Mouse (Mus musculus): ENCODE results near the gene Kif18b. TPM values are rescaled to one million over a fixed set of nuclear protein-coding genes. Genes with fewer than 3 reads are reported as not detected.

Kif18b gene
- total and polyA plus RNA-seq, 2 experiments from 2014 or later, result 0.70 to 6.6 TPM

DNA sequence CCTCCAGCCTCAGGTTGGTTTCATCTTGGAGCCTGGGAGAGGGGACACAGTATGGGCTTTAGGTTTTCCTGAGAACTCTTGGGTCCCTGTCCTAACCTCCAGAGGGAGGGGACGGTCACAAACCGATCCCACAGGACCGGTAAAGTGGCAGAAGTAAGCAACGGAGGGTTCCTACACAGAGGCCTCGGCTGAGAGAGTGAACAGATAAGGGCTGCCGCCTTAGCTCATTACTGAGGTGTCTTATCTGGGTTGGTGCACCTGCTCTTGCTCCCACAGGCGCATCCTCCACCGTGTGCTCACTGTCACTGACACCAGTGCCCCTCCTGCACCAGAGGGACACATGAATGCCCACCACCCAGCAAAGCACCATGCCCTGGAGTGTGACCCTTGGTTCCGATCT lies 29.1 kb downstream of the Kif18b start:
- Histone ChIP-seq H3K36me3 (ENCODE audit: insufficient read depth) (no peaks in the 10 kb centered on the region), H3K9ac (no peak overlapping the region), H3K9me3 (ENCODE audit: low read length) (no peaks in the 10 kb centered on the region), H3K27ac (ENCODE audit: low read depth, low read length) (no peak overlapping the region), H3K4me3 (ENCODE audit: low read depth, low read length) (no peak overlapping the region), H3K4me2 (ENCODE audit: low read depth) (no peak overlapping the region), H3K27me3 (ENCODE audit: insufficient read depth, low read length) (peaks cover 9% of the 10 kb centered on the region), H3K4me1 (ENCODE audit: insufficient read depth) (no peaks in the 10 kb centered on the region)
- WGBS, result 88% methylated on average over 9 of the region's 9 CpGs
- TF ChIP-seq CTCF (IDR thresholded peaks at IDR 0.05; ENCODE audit: low read depth), result no peak
- ATAC-seq (no peak), DNase-seq (no peak)

DNA sequence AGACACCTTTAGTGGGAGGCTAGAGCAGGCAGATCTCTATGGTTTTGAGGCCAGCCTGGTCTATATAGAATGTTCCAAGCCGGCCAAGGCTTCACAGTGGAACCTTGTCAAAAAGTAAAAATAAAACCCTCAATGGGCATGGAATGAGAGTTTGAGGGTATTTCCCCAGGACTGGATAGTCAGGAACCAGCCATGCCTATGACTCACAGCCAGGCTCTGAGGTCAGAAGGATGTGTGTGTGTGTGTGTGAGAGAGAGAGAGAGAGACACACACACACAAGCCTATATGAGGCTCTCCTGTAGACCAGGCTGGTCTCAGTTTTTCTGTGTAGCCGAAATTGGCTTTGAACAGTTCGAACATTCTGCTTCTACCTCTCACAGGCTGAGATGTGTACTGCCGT lies 30.2 kb downstream of the Kif18b start:
- Histone ChIP-seq H3K9ac (no peak overlapping the region), H3K4me3 (ENCODE audit: low read depth, low read length) (no peak overlapping the region), H3K9me3 (ENCODE audit: low read length) (no peaks in the 10 kb centered on the region), H3K27me3 (ENCODE audit: insufficient read depth, low read length) (peaks cover 9% of the 10 kb centered on the region), H3K4me2 (ENCODE audit: low read depth) (no peak overlapping the region), H3K27ac (ENCODE audit: low read depth, low read length) (no peak overlapping the region), H3K4me1 (ENCODE audit: insufficient read depth) (no peaks in the 10 kb centered on the region), H3K36me3 (ENCODE audit: insufficient read depth) (no peaks in the 10 kb centered on the region)
- ATAC-seq (no peak), DNase-seq (no peak)
- WGBS, result 89% methylated on average over 4 of the region's 4 CpGs
- no peak for TF ChIP-seq CTCF (IDR thresholded peaks at IDR 0.05; ENCODE audit: low read depth)

DNA sequence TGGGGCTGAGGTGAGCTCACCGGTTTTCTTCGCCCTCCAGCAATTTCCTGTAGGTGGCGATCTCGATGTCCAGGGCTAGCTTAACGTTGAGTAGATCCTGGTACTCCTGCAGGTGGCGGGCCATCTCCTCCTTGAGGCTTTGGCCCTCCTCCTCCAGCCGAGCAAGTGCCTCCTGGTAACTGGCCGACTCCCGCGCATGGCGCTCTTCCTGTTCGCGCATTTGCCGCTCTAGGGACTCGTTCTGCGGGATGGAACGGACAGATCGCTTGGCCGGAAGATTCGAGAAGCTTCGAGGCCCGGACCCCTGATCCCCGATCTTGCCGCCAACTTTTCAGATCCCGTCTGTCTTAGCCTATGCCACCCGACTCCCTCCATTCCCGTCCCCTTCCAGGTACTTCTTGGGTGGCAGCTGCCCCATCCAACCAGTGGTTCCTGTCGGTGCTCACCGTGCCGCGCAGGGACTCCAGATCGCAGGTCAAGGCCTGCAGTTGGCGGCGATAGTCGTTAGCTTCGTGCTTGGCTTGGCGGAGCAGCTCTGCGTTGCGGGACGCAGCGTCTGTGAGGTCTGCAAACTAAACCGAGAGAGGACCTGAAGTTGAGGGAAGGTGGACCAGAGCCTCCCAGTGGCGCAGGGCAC lies 31.8 kb downstream of the Kif18b start:
- WGBS, result 4% methylated on average over 43 of the region's 43 CpGs
- no peaks in the 10 kb centered on the region for H3K36me3 ChIP-seq (ENCODE audit: insufficient read depth)
- peak overlapping the region; percentile 18; the same call in 1 of the 2 replicates for H3K9ac ChIP-seq
- H3K4me2 ChIP-seq (ENCODE audit: low read depth), result peak overlapping the region; percentile 45
- H3K27ac ChIP-seq (ENCODE audit: low read depth, low read length), result no peak overlapping the region
- H3K4me1 ChIP-seq (ENCODE audit: insufficient read depth), result peaks cover 5% of the 10 kb centered on the region; the same call in 1 of the 2 replicates
- TF ChIP-seq CTCF (IDR thresholded peaks at IDR 0.05; ENCODE audit: low read depth), result peak; percentile 82
- peak overlapping the region; percentile 24 for H3K4me3 ChIP-seq (ENCODE audit: low read depth, low read length)
- ATAC-seq (peak; percentile 50; the same call in 1 of the 2 replicates), DNase-seq (peak; percentile 59)
- H3K27me3 ChIP-seq (ENCODE audit: insufficient read depth, low read length), result peaks cover 9% of the 10 kb centered on the region
- H3K9me3 ChIP-seq (ENCODE audit: low read length), result no peaks in the 10 kb centered on the region

DNA sequence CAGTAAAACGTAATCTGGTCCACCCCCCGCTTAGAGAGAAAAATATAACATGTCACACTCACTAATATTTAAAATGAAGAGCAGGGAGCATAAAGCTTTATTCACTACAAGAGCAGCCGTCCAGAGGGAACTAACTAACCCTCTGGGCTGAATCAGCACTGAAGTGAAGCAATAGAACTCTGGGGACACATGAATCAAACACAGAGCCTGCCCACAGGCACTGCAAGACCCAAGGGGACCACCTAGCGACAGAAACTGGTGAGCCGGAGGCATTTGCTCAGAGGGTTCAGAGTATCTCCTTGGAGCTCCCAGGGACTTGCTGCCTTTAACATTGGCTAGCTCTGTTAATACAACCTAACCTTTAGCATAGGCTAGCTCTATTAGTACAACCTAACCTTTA lies 34.8 kb downstream of the Kif18b start:
- 76% methylated on average over 5 of the region's 5 CpGs for WGBS
- TF ChIP-seq CTCF (IDR thresholded peaks at IDR 0.05; ENCODE audit: low read depth), result no peak
- H3K4me3 ChIP-seq (ENCODE audit: low read depth, low read length), result no peak overlapping the region
- DNase-seq (no peak), ATAC-seq (no peak)
- H3K36me3 ChIP-seq (ENCODE audit: insufficient read depth), result no peaks in the 10 kb centered on the region
- H3K27ac ChIP-seq (ENCODE audit: low read depth, low read length), result no peak overlapping the region
- no peak overlapping the region for H3K4me2 ChIP-seq (ENCODE audit: low read depth)
- H3K4me1 ChIP-seq (ENCODE audit: insufficient read depth), result peaks cover 11% of the 10 kb centered on the region; the same call in 1 of the 2 replicates
- no peak overlapping the region for H3K9ac ChIP-seq
- H3K9me3 ChIP-seq (ENCODE audit: low read length), result no peaks in the 10 kb centered on the region
- peaks cover 9% of the 10 kb centered on the region for H3K27me3 ChIP-seq (ENCODE audit: insufficient read depth, low read length)

DNA sequence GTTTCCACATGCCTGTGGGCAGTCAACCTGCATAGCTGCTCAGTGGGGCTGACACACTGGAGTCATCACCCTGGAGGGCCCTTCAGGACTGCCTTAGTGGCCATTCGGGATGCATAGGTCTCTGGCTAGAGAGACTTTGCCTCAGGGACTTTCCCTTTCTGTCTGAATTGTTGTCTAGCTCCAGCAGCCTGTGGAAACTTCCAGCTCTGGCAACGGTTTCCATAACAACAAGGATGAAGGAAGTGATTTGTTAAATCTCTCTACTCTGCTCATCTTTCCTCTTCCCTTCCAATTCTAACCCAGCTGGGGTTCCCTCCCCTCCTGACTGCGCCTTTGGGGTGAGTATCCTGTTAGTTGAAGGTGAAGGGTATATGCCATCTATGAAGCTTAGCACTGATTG lies 36.8 kb downstream of the Kif18b start:
- no peak overlapping the region for H3K4me3 ChIP-seq (ENCODE audit: low read depth, low read length)
- H3K27me3 ChIP-seq (ENCODE audit: insufficient read depth, low read length), result peaks cover under 1% of the 10 kb centered on the region; the same call in 1 of the 2 replicates
- DNase-seq (peak; percentile 74), ATAC-seq (peak; percentile 84)
- H3K27ac ChIP-seq (ENCODE audit: low read depth, low read length), result peak overlapping the region; percentile 69
- TF ChIP-seq CTCF (IDR thresholded peaks at IDR 0.05; ENCODE audit: low read depth), result no peak
- H3K9me3 ChIP-seq (ENCODE audit: low read length), result no peaks in the 10 kb centered on the region
- no peaks in the 10 kb centered on the region for H3K36me3 ChIP-seq (ENCODE audit: insufficient read depth)
- no peak overlapping the region for H3K9ac ChIP-seq
- H3K4me2 ChIP-seq (ENCODE audit: low read depth), result peak overlapping the region; percentile 33; the same call in 1 of the 2 replicates
- H3K4me1 ChIP-seq (ENCODE audit: insufficient read depth), result peaks cover 11% of the 10 kb centered on the region; the same call in 1 of the 2 replicates
- WGBS, result 56% methylated on average over 3 of the region's 3 CpGs

DNA sequence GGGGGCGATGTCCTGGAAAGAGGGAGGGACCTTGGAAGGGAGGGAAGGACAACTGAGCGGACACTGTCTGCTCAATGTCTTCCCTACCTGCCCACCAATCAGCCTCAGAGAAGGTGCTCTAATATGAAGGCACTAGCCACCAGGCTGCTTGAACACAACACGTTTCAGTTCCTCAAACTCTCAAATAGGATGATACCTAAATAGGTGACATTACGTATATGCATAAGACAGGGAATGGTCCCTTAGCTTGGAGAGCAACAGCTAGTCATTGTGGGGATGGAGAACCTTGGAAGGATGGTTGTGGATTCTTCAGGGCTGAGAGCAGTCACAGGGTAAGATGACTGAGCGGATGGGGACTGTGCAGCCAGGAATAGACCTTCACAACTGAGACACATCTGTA lies 37.5 kb downstream of the Kif18b start:
- DNase-seq (no peak), ATAC-seq (no peak)
- H3K9me3 ChIP-seq (ENCODE audit: low read length), result no peaks in the 10 kb centered on the region
- no peak overlapping the region for H3K4me2 ChIP-seq (ENCODE audit: low read depth)
- H3K4me3 ChIP-seq (ENCODE audit: low read depth, low read length), result no peak overlapping the region
- H3K27me3 ChIP-seq (ENCODE audit: insufficient read depth, low read length), result no peaks in the 10 kb centered on the region
- peaks cover 11% of the 10 kb centered on the region; the same call in 1 of the 2 replicates for H3K4me1 ChIP-seq (ENCODE audit: insufficient read depth)
- no peak for TF ChIP-seq CTCF (IDR thresholded peaks at IDR 0.05; ENCODE audit: low read depth)
- H3K27ac ChIP-seq (ENCODE audit: low read depth, low read length), result no peak overlapping the region
- 81% methylated on average over 5 of the region's 5 CpGs for WGBS
- H3K9ac ChIP-seq, result no peak overlapping the region
- no peaks in the 10 kb centered on the region for H3K36me3 ChIP-seq (ENCODE audit: insufficient read depth)

DNA sequence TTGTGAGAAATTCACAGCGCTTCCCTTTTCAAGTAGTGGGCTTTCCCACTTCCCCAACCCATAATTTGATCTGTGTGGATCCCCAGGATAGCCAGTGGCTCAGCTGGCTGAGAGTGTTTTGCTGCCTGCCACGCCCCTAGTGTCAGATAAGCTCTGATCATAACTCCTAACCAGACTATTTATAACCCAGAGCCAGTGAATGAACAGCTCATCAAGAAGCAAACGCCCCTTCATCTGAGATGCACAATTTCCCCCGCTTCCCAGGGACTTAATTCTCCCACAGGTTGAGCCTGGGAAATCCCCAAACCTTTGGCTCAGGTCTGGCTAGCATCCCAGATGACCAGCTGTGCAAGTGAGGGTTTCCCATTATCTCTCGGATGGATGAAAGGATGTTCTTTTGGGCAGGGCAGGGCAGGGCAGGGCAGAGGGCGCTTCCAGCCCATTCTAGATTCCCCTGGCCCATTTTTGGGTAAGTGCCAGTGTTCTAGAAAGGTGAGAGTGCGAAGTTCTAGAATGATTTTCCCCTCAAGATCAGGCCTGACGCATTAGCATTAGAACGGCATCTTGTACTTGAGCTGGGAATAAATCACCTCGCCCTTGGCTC lies 40.2 kb downstream of the Kif18b start, which contains the start of gene Fam187a:
TSS of gene Fam187a (plus strand) at position 554 of the 604 bp plus-strand sequence.
- H3K9ac ChIP-seq, result no peak within 1 kb of the TSS
- ATAC-seq, result no peak
- H3K36me3 ChIP-seq (ENCODE audit: insufficient read depth), result no peaks in the 10 kb centered on the region
- H3K4me3 ChIP-seq (ENCODE audit: low read depth, low read length), result no peak within 1 kb of the TSS
- 56% methylated on average over 10 of the region's 10 CpGs for WGBS
- no peak for TF ChIP-seq CTCF (IDR thresholded peaks at IDR 0.05; ENCODE audit: low read depth)
- peaks cover 16% of the 10 kb centered on the region; the same call in 1 of the 2 replicates for H3K4me1 ChIP-seq (ENCODE audit: insufficient read depth)
- no peaks in the 10 kb centered on the region for H3K9me3 ChIP-seq (ENCODE audit: low read length)
- DNase-seq, result no peak
- no peaks in the 10 kb centered on the region for H3K27me3 ChIP-seq (ENCODE audit: insufficient read depth, low read length)
- no peak within 1 kb of the TSS for H3K27ac ChIP-seq (ENCODE audit: low read depth, low read length)
- H3K4me2 ChIP-seq (ENCODE audit: low read depth), result no peak within 1 kb of the TSS

Data from forebrain, postnatal 0 days (tissue).